Mouse (Mus musculus): ENCODE measurements around the gene Pitpnm2.

Gene Pitpnm2

DNA sequence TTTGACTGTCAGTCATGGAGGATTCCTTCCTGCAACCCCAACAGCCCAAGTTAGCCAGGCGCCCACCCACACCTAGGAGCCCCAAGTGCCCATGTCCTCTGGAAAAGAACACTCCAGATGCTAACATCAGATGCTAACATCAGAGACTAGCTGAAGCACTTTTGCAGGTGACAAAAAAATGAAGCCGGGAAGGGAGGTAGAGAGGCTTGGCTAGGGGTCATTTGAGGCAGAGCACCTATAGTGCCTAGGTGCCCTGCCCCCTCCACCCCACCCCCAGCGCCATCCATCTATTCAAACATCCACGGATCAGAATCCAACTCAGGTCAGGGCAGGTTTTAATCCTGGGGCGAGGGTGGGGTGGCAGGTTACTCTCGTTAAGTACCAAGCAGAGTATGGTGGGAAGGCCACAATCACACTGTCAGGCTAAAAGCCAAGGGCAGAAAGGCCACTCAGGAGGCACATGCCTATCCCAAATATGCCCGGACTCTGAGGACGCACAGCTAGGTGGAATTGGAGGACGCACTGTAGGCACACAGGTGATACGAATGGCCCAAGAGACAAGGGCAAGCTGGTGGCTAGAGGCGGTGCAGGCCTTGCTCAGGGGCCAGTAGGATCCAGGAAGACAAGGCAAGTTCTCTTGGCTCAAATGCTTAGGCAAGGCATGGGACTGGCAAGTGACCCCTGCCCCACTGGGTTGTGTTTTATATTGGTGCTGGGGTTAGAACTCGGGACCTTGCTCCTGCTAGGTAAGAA lies 155.5 kb downstream of the Pitpnm2 start:
- no peak for DNase-seq (ENCODE audit: low spot score in 2 of 2)

DNA sequence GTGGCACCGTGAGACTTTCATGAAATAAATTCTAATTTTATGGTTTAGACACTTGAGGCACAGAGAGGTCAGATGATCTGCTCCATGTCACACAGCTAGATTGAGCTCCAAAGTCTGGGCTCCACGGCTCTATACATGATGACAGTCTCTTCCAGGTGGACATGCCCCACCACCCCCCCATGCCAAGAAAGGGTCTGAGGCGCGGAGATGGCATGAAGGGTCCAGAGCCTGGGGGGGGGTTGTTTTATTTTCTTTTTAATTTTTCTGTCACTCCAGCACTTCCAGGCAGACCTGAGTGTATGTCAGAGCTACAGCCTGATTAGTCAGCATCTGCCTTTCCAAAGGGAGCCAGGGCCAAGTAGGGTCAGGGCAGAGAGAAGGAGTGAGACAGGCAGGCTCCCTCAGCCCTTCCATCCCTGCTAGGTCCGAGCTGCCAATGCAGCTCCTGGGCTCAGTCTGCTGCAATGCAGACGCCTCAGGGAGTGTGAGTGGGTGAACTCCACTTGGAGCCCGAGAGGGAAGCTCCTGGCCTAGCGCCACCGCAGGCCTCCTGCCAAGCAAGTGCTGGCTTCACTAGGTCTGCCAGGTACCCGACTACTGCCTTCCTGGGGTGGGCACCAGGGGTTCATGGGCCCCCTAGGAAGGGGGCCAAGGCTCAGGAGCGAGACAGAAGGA lies 156.3 kb downstream of the Pitpnm2 start:
- peak; percentile 84 to 89 for DNase-seq (ENCODE audit: low spot score in 2 of 2)

DNA sequence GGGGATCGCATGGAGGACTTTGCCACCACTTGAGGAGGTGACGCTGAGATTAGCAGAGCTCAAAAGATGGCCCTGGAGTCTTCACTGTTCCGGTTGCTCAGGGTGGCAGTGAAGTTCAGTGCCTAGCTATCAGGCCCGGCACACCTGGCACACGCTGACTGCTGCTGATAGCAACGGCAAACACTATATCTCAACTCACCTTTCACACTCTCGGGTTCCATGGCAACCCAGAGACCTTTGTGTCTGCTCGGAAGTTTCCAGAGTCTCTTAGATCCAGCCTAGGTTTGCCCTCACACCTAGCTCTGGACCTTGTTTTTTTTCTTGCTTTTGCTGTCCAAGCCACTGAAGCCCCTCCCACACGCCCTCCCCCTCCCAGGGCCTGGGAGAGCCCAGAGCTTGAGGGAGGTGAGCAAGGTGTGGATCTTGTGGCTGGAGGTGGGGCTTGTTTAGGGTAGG lies 157.6 kb downstream of the Pitpnm2 start:
- no peak for DNase-seq (ENCODE audit: low spot score in 2 of 2)

- DNase-seq (ENCODE audit: low spot score in 2 of 2), result no peak
Observed at GRCm38 (mm10) chr5:124089868-124090267, 159.7 kb downstream of the Pitpnm2 start.

- DNase-seq (ENCODE audit: low spot score in 2 of 2), result no peak
Observed at GRCm38 (mm10) chr5:124086876-124087275, 162.7 kb downstream of the Pitpnm2 start.

DNA sequence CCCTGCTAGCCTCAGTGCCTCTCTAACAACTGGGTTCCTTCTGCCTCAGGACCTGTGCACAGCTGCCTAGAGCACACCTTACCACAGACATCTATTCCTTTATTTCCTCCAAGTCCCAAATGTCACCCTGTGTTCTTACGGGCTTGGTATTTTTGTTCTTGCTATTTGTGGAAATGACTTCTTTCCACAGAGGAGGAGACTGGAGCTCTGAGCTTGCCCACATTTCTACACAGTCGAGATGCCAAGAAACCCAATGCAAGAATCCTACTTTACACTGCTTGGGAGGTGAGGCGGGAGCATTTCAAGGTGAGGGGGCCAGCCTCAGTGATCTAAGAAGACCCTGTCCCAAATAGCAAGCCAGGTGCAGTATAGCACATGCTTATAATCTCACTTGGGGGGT lies 164.0 kb downstream of the Pitpnm2 start:
- peak in 1 of 2 experiments; percentile 53 for DNase-seq (ENCODE audit: low spot score in 2 of 2)

DNA sequence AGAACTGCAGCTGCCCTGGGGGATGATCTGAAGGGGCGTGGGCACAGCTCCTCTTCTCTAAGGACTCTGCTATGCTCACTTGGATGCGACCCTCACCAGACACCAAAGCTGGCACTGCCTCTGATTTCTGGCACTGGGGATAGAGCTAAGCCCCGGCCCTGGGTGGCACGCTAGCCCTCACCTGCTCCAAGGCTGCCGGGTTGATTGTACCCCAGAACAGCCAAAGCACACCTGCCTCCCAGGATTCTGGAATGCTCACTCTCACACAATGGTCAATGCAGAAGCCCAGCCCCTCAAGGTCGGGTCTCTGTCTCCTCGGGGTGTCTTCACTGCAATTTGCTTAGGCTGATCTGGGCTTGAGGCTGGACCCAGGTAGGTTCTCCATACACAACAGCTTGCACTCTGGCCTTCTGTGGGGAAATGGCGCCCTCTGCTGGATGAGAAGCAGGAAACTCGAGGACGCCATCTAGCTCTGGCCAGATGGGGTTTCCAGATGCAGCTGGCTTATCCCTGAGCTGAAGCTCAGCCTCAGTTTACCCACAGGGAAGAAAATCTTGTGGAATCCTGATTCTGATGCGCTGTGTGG lies 164.9 kb downstream of the Pitpnm2 start:
- peak; percentile 83 to 87 for DNase-seq (ENCODE audit: low spot score in 2 of 2)

DNA sequence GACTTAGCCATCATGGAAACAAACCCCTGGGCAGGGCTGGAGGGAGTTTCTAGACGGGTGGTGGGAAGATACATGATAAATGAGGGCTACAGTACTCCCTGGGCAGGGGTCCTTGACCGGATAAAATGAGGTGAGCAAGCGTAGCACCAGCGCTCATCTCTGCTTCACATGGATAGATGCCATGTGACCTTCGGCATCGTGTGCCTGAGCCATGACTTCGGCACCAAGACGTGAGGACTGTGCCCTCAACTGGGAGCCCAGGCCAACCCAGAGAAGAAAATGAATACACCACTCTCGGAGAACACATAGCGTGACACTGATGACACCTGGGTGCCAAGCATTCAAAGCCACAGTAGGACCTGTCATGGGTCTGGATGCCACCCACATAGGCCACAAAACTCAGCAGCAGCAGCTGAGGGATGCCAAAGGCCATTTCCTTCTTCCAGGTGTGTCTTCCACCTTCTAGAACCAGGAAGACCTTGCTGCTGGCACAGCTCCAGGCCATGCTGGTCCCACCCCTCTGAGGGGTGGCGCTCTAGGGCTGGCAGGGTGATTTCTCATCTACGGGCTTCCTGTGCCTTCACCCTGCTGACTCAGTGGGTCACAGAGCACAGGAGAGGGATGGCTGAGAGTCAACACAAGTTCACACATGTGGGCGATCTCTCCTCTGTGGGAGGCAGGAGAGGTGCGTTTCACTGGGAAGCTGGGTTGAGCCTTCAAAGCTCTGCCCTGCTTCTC lies 165.5 kb downstream of the Pitpnm2 start:
- DNase-seq (ENCODE audit: low spot score in 2 of 2), result no peak

GRCm38 (mm10) chr5:124082941-124083688 lies 166.4 kb downstream of the Pitpnm2 start:
- no peak for DNase-seq (ENCODE audit: low spot score in 2 of 2)

DNA sequence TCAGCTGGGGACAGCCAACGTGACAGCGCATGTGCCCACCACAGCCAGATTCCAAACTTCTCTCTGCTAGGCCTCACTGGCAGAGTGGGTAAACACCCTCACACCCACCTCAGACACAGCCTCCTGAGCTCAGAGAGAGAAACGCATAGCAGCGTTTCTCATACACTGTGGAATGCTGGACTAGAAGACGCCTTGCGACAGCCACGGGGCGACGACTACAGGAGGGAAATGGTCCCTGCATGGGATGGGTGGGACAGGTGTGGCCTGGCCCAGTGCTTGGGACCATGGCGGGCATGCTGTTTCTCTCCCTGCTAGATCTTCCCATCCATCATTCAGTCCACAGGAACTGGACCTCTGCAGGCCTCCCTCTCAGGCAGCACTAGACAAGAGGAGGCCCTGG lies 167.1 kb downstream of the Pitpnm2 start:
- no peak for DNase-seq (ENCODE audit: low spot score in 2 of 2)

DNA sequence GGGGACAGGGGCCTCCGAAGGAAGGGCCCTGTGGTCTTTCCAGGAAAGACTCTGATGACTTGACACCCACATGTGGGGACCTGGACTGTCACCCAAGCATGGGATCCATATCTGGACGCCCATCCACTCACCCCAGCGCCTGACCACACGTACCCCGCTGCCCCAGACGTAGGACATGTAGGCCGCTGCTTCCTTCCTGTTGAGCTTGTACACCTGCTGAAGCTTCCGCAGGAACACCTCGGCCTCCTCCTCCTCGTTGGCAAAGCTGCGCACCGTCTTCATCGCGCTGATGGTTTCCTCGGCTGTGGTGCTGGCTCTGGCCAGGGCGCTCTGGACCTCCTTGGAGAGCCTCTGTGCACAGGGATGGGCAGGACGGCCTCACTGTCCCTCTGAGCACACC lies 169.7 kb downstream of the Pitpnm2 start:
- no peak for DNase-seq (ENCODE audit: low spot score in 2 of 2)

GRCm38 (mm10) chr5:124078794-124079416 lies 170.7 kb downstream of the Pitpnm2 start:
- peak; percentile 65 to 75 for DNase-seq (ENCODE audit: low spot score in 2 of 2)

DNA sequence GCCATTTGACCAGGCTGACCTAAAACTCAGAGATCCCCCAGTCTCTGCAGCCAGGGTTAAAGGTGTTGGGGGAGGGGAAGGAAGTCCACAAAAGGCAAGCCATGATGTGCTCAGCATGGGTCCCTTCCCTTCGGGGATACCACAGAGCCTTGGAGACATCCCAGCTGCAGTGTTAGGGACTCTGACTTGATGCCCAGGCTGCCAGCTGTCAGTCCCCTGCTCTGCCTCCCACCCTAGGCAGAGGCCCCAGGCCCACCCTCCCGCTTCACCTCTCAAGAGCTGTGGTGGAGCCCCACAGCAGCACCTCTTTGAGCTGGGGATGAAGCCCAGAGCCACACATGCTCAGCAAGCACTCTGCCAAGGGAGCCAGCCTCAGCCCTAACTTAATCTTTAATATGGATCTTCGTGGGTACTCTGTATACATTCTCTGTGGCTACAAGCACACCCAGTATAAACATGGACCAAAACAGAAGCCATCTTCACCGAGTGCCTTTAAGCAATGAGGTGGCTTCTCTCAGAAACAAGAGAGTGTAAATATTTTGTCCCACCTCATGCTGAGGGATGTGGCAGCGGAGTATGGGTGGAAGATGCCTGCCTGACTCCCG lies 171.6 kb downstream of the Pitpnm2 start:
- no peak for DNase-seq (ENCODE audit: low spot score in 2 of 2)

DNA sequence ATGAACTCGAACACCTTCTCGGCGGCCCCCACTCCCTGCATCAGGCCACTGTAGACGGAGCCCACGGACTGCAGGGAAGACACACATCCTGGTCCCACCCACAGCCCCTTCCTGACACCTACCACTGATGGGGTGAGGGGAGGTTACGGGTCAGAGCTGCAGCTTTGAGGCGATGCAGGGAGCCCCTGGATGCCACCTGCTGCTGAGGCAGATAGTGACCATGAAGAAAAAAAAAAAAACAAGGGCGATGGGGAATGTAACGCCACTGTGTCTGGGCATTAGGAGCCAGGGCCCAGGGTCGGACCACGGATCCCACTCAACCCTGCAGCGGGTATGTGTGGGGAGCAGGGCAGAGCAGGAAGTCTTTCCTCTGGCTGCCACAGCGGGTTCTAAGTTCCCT lies 172.3 kb downstream of the Pitpnm2 start:
- no peak for DNase-seq (ENCODE audit: low spot score in 2 of 2)

- DNase-seq (ENCODE audit: low spot score in 2 of 2), result no peak
Observed at GRCm38 (mm10) chr5:124076559-124076958, 173.0 kb downstream of the Pitpnm2 start.

GRCm38 (mm10) chr5:124075716-124076115 lies 173.8 kb downstream of the Pitpnm2 start:
- DNase-seq (ENCODE audit: low spot score in 2 of 2), result no peak

DNA sequence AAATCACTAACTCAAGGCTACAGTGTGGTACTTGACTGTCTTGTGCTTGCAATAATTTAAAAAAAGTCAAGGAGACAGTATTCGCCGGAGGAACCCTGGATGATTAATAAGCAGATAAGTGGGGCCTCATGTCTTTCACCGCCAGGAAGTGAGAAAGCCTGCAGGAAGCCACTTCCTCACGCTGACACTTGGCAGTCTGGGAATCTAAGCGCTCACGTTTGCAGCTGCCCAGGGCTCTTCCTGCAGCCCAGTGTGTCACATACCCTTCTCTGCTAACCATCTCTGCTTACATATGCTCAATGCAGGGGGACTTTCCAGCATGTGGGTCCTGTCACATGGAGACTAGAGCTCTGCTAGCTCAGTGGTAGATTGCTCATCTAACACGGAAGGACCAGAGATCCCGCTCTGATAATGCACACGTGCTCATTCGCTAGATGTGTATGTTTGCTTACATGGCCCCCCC lies 174.7 kb downstream of the Pitpnm2 start:
- DNase-seq (ENCODE audit: low spot score in 2 of 2), result no peak

DNA sequence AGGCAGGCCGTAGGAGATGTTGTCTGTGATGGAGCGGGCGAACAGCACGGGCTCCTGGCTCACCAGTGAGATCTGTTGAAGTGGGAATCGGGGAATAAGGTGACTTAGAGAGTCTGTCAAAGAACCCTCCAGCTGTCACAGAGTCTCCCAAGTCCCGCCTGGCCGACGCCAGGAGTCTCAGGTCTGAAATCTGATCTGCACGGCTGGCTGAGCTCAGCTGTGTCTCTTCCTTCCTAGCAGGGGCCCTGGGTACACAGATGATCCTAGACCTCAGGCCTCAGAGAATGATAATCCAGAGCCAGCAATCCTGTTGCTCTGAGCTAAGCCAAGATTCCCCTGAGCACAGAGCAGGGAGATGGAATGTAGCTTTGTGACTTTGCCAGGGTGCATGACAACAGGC lies 175.9 kb downstream of the Pitpnm2 start:
- no peak for DNase-seq (ENCODE audit: low spot score in 2 of 2)

GRCm38 (mm10) chr5:124069657-124070056 lies 179.9 kb downstream of the Pitpnm2 start:
- no peak for DNase-seq (ENCODE audit: low spot score in 2 of 2)

All from frontal cortex, postnatal 36 days (tissue).